Mouse (Mus musculus) E14TG2a.4 (cell line): ENCODE data around the gene Golga2.

Experiments used
- CTCF ChIP-seq: conservative IDR thresholded peaks from 2 replicates; pipeline ENCODE4 v1.5.1; 2014; ENCODE audit warnings: low read length
- NANOG ChIP-seq: IDR thresholded peaks from 2 replicates; pipeline ENCODE4 v1.6.1; 2014; ENCODE audit warnings: borderline replicate concordance, low read length, mixed read lengths
- POU5F1 ChIP-seq: IDR thresholded peaks from 2 replicates; pipeline ENCODE4 v1.6.1; 2014; ENCODE audit warnings: low read length, borderline replicate concordance

GRCm38 (mm10) chr2:32246741-32247140 is 40.4 kb upstream of the Golga2 start:
- no peak for TF ChIP-seq POU5F1
- TF ChIP-seq CTCF, result no peak
- TF ChIP-seq NANOG, result no peak
